Mouse (Mus musculus) kidney, embryonic 14.5 days (tissue): ENCODE results near the gene Sfxn2. TPM values are rescaled to one million over a fixed set of nuclear protein-coding genes. Genes with fewer than 3 reads are reported as not detected.

Source experiments
- ATAC-seq: fragments of 200-750 bp; cut with Nextera tagmentation; 2 replicates; pipeline ENCODE4 v1.8.0; 2017; ENCODE audit warnings: moderate number of reproducible peaks, mild to moderate bottlenecking, moderate TSS enrichment, moderate library complexity; ENCODE audit not compliant: low FRiP score, low TSS enrichment
- H3K27ac ChIP-seq: fragments of 300-500 bp; sonication (generic); 2 replicates; pipeline ENCODE4 v1.5.1; 2014; ENCODE audit warnings: low read depth, mild to moderate bottlenecking, low read length, moderate library complexity, mixed read lengths
- H3K27me3 ChIP-seq: fragments of 300-500 bp; sonication (generic); 2 replicates; pipeline ENCODE4 v1.6.1; 2014; ENCODE audit warnings: mild to moderate bottlenecking, low read length; ENCODE audit not compliant: control insufficient read depth, insufficient read depth
- H3K36me3 ChIP-seq: fragments of 300-500 bp; sonication (generic); 2 replicates; pipeline ENCODE4 v1.6.1; 2014; ENCODE audit warnings: low read length, mixed read lengths; ENCODE audit not compliant: control insufficient read depth, insufficient read depth
- H3K4me1 ChIP-seq: fragments of 300-500 bp; sonication (generic); 2 replicates; pipeline ENCODE4 v1.6.1; 2014; ENCODE audit warnings: low read length, mixed read lengths; ENCODE audit not compliant: control insufficient read depth, insufficient read depth
- H3K4me2 ChIP-seq: fragments of 300-500 bp; sonication (generic); replicated peaks from 2 replicates; pipeline ENCODE4 v1.6.1; 2014; ENCODE audit warnings: low read depth, mild to moderate bottlenecking, low read length
- H3K4me3 ChIP-seq: fragments of 300-500 bp; sonication (generic); 2 replicates; pipeline ENCODE4 v1.5.1; 2014; ENCODE audit warnings: mild to moderate bottlenecking, low read length
- H3K9ac ChIP-seq: fragments of 300-500 bp; sonication (generic); 2 replicates; pipeline ENCODE4 v1.6.1; 2014; ENCODE audit warnings: low read depth, mild to moderate bottlenecking, low read length, moderate library complexity
- H3K9me3 ChIP-seq: fragments of 300-500 bp; sonication (generic); 2 replicates; pipeline ENCODE4 v1.6.1; 2016; ENCODE audit warnings: low read length; ENCODE audit not compliant: control insufficient read depth
- WGBS: fragments of 180-500 bp; shearing (Covaris S2); extraction: QIAGEN DNeasy Blood & Tissue Kit; methylation state at CpG from one replicate; pipeline ENCODE4 v1.1.7; 2014; 5-methylcytosine and 5-hydroxymethylcytosine counted together
- polyA plus RNA-seq: library from polyadenylated mRNA; unstranded; fragments of >200 nt; fragmentation: Nextera tagmentation; extraction: Ambion mirVana; gene quantifications from 2 replicates; pipeline ENCODE4 v1.2.1, GENCODE M21; 2014

Sfxn2 gene
- 18.1 and 25.1 TPM in 2 replicates for polyA plus RNA-seq

DNA sequence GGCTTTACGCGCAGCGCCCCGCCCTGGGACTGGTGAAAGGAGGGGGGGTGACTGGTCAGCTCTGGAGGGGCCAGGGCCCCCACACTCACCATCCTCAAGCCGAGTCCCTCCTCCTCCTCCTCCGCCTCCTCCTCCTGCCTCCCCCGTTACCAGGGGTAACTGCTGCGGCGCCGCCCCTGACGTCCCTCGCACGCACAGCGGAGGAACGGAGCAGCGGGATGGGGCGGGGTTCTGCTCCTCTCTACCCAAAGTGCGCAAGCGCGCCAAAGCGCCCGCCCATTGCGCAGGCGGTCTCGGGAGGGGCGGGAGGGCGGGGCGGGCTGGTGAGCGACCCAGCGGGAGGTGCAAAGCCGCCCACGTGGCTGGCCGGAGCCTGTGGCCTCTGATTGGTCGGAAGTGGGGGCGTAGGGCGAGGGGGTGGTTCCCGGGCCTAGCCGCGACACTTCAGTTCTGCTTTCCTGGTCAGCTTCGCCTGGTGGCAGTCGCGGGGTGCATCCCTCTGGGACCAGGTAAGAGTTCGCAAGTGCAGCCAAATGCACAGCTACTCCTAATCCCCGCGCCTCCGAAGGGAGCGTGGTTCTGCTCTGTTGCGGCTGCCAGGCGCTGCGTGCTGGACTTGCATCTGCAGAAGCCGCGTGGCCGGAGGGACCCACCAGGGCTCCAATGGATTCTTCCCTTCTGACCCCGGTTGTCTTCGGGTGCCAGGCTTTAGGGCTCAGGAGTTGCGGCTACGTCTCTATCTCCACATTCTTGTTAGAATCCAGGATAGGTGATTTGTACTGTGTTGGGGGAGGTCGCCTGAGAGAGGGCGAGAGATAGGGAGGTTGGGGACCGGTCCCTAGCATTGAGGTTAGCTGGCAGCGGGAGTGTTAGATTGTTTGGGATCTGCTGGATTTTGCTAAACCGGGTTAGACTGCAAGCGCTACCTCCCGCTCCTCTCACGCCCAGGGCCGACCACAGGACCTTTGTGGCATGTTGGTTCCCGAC, at the start of gene Sfxn2, which contains the start of gene Arl3:
Sfxn2 (plus strand) TSS at position 415 of the 987 bp plus-strand sequence.
Arl3 (minus strand) TSS at position 248 of the 987 bp plus-strand sequence.
- H3K9me3 ChIP-seq: no peaks in the 10 kb centered on the region
- H3K4me3 ChIP-seq: peak within 1 kb of the TSS; percentile 53
- peak within 1 kb of the TSS; percentile 76 for H3K4me2 ChIP-seq
- WGBS: under 1% methylated on average over 58 of the region's 67 CpGs
- H3K4me1 ChIP-seq: peaks cover 17% of the 10 kb centered on the region
- H3K27ac ChIP-seq: peak within 1 kb of the TSS; percentile 30
- peak within 1 kb of the TSS; percentile 71 for H3K9ac ChIP-seq
- peak; percentile 96 for ATAC-seq
- H3K36me3 ChIP-seq: no peaks in the 10 kb centered on the region
- no peaks in the 10 kb centered on the region for H3K27me3 ChIP-seq

DNA sequence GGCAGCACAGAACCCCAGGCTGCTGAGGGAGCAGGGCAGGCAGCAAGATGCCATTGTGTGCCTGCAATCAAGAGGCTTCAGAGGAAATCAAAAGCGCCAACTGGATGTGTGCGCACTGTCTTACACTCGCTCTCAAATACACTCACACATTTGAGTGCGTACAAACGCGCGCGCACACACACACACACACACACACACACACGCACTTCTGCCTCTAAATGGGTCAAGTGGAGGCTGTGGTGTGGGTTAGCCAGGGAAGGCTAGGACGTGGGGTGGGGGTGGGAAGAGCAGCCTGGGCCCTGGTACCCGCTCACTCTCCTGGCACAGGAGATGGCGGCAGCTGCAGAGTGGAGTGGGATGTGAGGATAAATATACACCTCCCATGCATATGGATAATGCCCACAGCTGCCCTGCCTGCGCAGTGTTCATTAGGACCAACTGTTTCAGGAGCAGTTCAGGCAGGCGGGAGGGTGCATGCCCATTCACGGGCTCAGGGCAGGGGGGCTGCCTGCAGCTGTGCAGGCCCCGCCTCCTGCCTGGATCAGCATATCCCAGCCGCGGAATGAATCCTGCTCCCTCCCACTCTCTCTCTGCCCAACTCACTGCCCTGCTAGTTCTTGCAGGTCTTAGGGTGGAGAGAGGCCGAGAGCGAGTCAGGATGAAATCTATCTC, 49.5 kb upstream of the Sfxn2 start:
- H3K36me3 ChIP-seq: no peaks in the 10 kb centered on the region
- peak; percentile 80 for ATAC-seq
- H3K27ac ChIP-seq: peak overlapping the region; percentile 94
- no peaks in the 10 kb centered on the region for H3K27me3 ChIP-seq
- WGBS: 8% methylated on average over 20 of the region's 20 CpGs
- H3K4me2 ChIP-seq: peak overlapping the region; percentile 40
- peak overlapping the region; percentile 11 for H3K4me3 ChIP-seq
- peak overlapping the region; percentile 35; the same call in 1 of the 2 replicates for H3K9ac ChIP-seq
- H3K4me1 ChIP-seq: peaks cover 51% of the 10 kb centered on the region
- H3K9me3 ChIP-seq: no peaks in the 10 kb centered on the region

GRCm38 (mm10) chr19:46524152-46524544, 49.0 kb upstream of the Sfxn2 start:
- H3K27me3 ChIP-seq: no peaks in the 10 kb centered on the region
- H3K36me3 ChIP-seq: no peaks in the 10 kb centered on the region
- peak overlapping the region; percentile 11 for H3K4me3 ChIP-seq
- peaks cover 51% of the 10 kb centered on the region for H3K4me1 ChIP-seq
- ATAC-seq: no peak
- 9% methylated on average over 6 of the region's 6 CpGs for WGBS
- peak overlapping the region; percentile 40 for H3K4me2 ChIP-seq
- peak overlapping the region; percentile 35; the same call in 1 of the 2 replicates for H3K9ac ChIP-seq
- peak overlapping the region; percentile 94 for H3K27ac ChIP-seq
- no peaks in the 10 kb centered on the region for H3K9me3 ChIP-seq

GRCm38 (mm10) chr19:46524601-46525321, 48.4 kb upstream of the Sfxn2 start:
- ATAC-seq: peak; percentile 20
- H3K9ac ChIP-seq: peak overlapping the region; percentile 35; the same call in 1 of the 2 replicates
- H3K9me3 ChIP-seq: no peaks in the 10 kb centered on the region
- H3K36me3 ChIP-seq: no peaks in the 10 kb centered on the region
- peak overlapping the region; percentile 94 for H3K27ac ChIP-seq
- WGBS: 30% methylated on average over 14 of the region's 14 CpGs
- H3K27me3 ChIP-seq: no peaks in the 10 kb centered on the region
- H3K4me3 ChIP-seq: no peak overlapping the region; the same call in 1 of the 2 replicates
- peaks cover 55% of the 10 kb centered on the region for H3K4me1 ChIP-seq
- H3K4me2 ChIP-seq: peak overlapping the region; percentile 40; the same call in 1 of the 2 replicates

DNA sequence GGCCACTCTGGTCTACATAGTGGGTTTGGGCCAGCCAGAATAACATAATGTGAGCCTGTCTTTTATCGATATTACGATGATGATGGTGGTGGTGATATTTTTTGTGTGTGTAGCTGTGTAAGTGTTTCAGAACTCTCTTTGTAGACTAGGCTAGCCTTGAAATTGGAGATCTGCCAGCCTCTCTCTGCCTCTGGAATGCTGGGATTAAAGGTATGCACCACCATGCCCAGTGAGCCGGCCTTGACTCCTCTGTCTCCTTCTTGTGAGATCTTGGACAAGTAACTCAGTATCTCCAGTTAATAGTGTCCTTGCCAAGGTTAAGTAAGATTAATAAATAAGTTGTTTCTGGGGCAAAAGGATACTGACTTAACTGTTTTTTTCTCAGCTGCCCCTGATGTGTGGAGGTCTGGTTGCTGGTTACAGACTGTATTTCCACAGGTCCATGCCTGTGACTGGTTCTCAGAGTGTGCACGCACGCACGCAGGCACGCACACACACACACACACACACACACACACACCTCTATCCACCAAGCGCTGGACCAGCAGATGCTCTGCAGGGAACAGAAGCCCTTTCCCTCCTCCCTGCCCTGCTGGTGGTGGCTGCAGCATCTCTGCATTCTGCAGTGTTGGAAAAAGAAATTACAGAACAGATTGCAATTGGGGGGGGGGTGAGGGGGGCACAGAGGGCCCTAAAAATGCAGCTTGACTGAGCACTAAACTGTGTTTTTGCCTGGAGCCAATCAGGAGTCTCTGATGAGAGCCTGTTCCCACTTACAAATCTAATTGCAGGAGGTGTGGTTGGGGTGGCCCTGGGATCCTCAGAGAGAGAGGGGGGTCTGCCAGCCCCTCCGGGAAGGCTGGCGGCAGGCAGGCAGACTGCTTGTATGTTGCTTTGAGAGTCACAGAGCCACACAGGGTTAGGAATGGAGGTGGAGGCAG, 47.2 kb upstream of the Sfxn2 start:
- Histone ChIP-seq H3K9me3 (no peaks in the 10 kb centered on the region), H3K4me3 (no peak overlapping the region), H3K4me2 (no peak overlapping the region), H3K36me3 (no peaks in the 10 kb centered on the region), H3K4me1 (peaks cover 64% of the 10 kb centered on the region), H3K27ac (peak overlapping the region; percentile 94; the same call in 1 of the 2 replicates), H3K27me3 (no peaks in the 10 kb centered on the region), H3K9ac (no peak overlapping the region)
- WGBS: 63% methylated on average over 10 of the region's 10 CpGs
- no peak for ATAC-seq

DNA sequence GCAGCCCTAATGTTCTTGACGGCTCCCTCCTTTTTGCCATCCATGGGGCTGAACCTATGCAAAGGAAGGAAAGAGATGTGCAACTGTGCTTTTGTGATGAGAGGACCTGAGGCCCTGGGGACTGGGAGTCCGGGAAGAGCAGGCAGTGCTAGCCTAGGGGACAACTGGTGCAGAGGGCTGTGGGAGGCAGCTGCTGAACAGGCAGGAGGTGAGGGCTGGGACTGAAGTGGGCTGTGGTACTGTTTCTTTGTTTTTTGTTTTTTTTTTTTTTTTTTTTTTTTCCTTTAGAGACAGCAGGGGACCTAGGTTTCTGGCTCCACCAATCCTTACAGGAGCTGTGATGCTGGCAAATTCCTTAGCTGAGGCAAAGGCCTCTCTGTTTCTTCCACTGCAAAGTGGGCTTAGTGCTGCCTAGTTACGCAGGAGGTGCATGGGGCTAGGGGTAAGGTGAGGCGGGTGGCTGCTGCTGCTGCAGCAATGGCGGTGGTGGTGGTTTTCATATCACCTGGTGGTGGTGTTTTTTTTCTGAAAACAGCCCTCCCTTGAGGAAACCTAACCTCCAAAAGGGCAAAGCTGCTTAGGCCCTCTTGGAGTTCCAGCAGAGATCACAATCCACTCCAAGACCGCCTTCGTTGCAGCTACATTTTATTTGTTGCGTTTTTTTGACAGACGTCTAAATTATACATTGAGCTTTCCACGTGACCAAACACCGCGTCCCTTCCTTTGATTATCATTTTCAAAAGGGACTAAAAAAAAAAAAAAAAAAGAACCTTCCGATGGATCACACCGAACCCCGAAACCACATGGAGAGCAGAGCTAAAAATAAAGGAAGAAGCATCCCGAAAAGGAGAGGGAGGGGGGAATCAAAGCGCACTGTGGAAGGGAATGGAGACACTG, 45.3 kb upstream of the Sfxn2 start:
- Histone ChIP-seq H3K27me3 (no peaks in the 10 kb centered on the region), H3K36me3 (no peaks in the 10 kb centered on the region), H3K4me1 (peaks cover 80% of the 10 kb centered on the region), H3K27ac (peak overlapping the region; percentile 91; the same call in 1 of the 2 replicates), H3K4me2 (peak overlapping the region; percentile 34), H3K9ac (peak overlapping the region; percentile 46; the same call in 1 of the 2 replicates), H3K4me3 (peak overlapping the region; percentile 24; the same call in 1 of the 2 replicates), H3K9me3 (no peaks in the 10 kb centered on the region)
- ATAC-seq: no peak
- 21% methylated on average over 17 of the region's 17 CpGs for WGBS

DNA sequence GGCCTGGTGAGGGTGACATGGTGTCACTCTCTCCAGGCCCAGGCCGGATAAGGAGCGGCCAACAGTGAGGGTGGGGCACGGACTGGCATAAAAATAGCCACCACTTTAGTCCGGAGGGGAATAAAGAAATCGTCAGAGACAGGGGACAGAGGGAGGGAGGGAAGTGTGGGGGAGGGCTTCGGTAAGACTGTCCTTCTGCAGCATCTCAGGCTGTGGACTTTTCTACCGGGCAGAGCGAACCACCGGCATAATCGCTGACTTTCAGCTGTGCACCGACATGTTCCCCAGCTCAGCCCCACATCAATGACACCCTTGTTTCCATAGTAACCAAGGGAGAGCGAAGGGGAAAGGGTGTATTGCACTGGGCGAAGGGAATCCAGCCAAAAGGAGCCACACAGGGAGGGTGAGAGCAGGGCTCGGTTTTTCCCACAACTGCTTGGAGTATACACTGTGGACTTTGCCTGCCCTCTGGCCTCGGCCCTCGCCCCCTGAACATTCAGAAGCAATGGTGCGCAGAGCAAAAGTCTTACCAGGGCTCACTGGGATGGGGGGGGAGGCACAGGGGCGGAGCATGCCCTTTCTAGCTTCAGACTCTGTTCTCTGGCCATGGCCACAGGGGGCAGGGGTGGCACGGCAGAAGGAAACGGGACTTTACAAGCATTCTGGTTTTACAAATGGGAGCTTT, 44.5 kb upstream of the Sfxn2 start:
- Histone ChIP-seq H3K4me2 (peak overlapping the region; percentile 34), H3K27ac (peak overlapping the region; percentile 91), H3K27me3 (no peaks in the 10 kb centered on the region), H3K9me3 (no peaks in the 10 kb centered on the region), H3K4me1 (peaks cover 80% of the 10 kb centered on the region), H3K9ac (peak overlapping the region; percentile 46), H3K36me3 (no peaks in the 10 kb centered on the region), H3K4me3 (peak overlapping the region; percentile 24; the same call in 1 of the 2 replicates)
- ATAC-seq: peak; percentile 30
- 1% methylated on average over 20 of the region's 20 CpGs for WGBS
